ENCODE assay signal across 8 mouse cellular contexts in the genomic region with DNA sequence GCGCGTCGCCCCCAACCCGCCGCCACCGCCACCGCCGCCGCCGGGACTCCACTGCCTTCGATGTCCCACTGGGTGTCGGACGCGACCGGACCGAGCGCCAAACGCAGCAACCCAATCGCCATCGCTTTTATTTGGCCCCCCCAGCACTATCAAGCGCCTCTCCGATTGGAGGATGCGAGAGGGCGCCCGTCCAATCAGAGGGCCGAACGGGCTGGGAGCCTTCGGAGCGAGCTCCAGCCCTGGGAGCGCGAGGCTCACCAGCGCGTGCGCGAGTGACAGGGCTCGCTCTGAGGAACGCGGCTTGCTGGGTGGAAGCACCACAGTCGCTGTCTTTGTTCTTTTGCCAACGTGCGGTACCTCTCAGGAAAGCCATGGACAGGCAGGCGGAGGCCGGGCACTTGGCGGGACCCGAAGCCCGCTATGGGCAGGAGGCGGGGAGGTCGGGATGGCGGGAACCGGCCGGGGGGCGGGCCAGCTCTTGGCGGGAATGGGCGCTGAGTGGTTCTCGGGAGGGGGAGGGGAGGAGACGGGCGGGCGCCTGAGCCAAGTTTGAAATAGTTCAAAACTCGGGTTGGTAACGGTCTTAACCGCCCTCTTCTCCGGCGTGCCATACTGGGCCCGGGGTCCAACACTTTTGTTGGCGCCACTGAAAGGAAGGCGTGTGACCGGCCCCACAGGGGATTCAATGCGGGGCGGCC. TPM values are rescaled to one million over a fixed set of nuclear protein-coding genes. Genes with fewer than 3 reads are reported as not detected.
DNase-seq lines count a peak whose midpoint lies in the region; ATAC-seq lines count a peak whose summit lies in the region.

Gene Ezh2 (minus strand): TSS at position 416 of the 698 bp plus-strand sequence.

- H3K9ac ChIP-seq in hindbrain, embryonic 13.5 days = peak within 1 kb of the TSS; percentile 98

- H3K36me3 ChIP-seq in hindbrain, embryonic 13.5 days = no peaks in the 10 kb centered on the region

- DNase-seq in NIH3T3 (ENCODE audit: low read depth) = peak; percentile 99
- peak; percentile 99 to 100 for DNase-seq in cerebellum, postnatal 10 days
- DNase-seq in frontal cortex, postnatal 10 days (ENCODE audit: low spot score in 2 of 2) = peak; percentile 94 to 97
- peak; percentile 93 to 94 for DNase-seq in layer of hippocampus, postnatal 25 days (ENCODE audit: extremely low spot score in 1 of 2, low spot score in 1 of 2)
- DNase-seq in lung, postnatal 25 days (ENCODE audit: low spot score) = peak; percentile 98
- peak; percentile 98 for DNase-seq in retina, embryonic 14.5 days (ENCODE audit: low spot score)
- DNase-seq in thymus, postnatal 4 days = peak; percentile 95

- H3K9me3 ChIP-seq in hindbrain, embryonic 13.5 days = no peaks in the 10 kb centered on the region

- peak within 1 kb of the TSS; percentile 92 for H3K4me3 ChIP-seq in hindbrain, embryonic 13.5 days

- H3K4me2 ChIP-seq in hindbrain, embryonic 13.5 days = peak within 1 kb of the TSS; percentile 70

- peak within 1 kb of the TSS; percentile 99 for H3K27ac ChIP-seq in hindbrain, embryonic 13.5 days

- peaks cover 18% of the 10 kb centered on the region for H3K4me1 ChIP-seq in hindbrain, embryonic 13.5 days (replicated peaks)

- WGBS in hindbrain, embryonic 13.5 days = under 1% methylated on average over 67 of the region's 69 CpGs

- no peaks in the 10 kb centered on the region for H3K27me3 ChIP-seq in hindbrain, embryonic 13.5 days

- peak; percentile 99 for ATAC-seq in hindbrain, embryonic 13.5 days (ENCODE audit: low FRiP score)

RNA-seq across cellular contexts. Expression of gene Ezh2, which starts in this region (rescaled TPM):
- 102 and 108 TPM in 2 replicates for polyA plus RNA-seq in hindbrain, embryonic 13.5 days (2015; fragmentation: Nextera tagmentation; extraction: Ambion mirVana)
- total RNA-seq in layer of hippocampus, postnatal 25 days (2021) = 10 to 100 TPM; 16.5 to 17.1 TPM

Comparison
In these comparisons a context has a peak if more than half of its experiments do, and no peak if none do; other contexts are left out.
1. Peak in every context shown above with its lines: DNase-seq, ATAC-seq, H3K4me3 ChIP-seq and H3K27ac ChIP-seq.